Mouse (Mus musculus): Measurements from ENCODE around the gene Tsga10. TPM values are rescaled to one million over a fixed set of nuclear protein-coding genes. Genes with fewer than 3 reads are reported as not detected.
"Not testable (repeated sequence)": the region's sequence is repeated elsewhere in the genome, so short reads cannot be mapped to it uniquely, and the experiment has no call there.

The Tsga10 gene
- polyA plus RNA-seq, 1 experiment from 2014 or later, result 12.8 TPM

DNA sequence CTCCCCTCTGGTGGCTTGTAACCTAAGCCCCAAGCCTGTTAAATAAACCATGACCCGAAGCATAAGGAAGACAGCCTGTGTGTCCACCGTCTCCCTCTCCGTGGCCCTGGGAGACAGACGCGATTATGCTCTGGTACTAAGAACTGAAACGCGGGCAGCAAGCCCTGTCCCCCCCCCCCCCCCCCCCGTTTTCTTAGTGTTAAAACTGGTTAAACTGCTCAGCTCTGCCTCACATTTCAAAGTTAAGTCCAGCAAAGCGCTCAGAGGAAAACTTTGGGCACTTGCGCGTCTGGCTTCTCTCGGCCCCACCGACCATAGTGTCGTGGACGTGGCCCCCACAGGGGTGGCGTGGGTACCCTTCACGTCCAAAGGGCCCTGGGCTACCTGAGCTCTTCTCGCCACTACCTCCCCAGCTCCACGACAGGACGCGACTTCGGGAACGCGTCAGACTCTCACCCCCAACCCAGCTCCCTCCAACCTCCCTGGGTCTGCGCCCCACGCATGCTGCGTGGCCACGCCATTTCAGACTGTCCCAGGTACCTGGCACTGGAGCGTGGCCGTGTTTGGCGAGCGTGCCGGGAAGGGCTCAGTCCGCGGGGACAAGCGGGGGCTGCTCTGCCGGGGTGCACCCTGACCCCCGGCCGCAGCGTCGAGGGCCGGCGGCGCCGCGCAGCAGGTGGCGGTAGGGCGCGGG is 147.1 kb downstream of the Tsga10 start:
- 4% methylated on average over 47 of the region's 49 CpGs for WGBS
- peak; percentile 73 for ATAC-seq
- no peaks in the 10 kb centered on the region for H3K36me3 ChIP-seq (ENCODE audit: control insufficient read depth, insufficient read depth, low read length)

DNA sequence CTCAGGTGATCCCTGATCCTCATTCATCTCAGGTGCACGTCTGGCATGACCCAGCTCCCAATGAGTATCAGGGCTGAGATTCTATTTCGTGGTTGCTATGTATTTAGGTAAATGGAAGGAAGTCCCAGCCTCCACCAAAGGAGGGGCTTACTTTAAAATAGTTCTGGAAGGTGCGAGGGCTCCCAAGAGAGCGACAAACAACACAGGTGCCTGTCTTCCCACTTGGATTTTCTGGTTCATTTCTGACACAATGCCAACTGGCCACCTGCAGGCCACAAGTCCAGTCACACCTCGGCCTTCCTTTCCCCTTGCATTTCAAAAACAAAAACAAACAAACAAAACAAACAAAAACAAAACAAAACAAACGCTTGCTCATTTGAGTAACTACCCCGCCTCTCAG is 147.7 kb downstream of the Tsga10 start:
- Histone ChIP-seq H3K4me3 (ENCODE audit: low read length) (no peak overlapping the region), H3K4me2 (ENCODE audit: low read length) (no peak overlapping the region), H3K9ac (ENCODE audit: low read depth, low read length) (no peak overlapping the region), H3K36me3 (ENCODE audit: control insufficient read depth, insufficient read depth, low read length) (no peaks in the 10 kb centered on the region), H3K9me3 (ENCODE audit: control insufficient read depth, low read length) (no peaks in the 10 kb centered on the region), H3K4me1 (ENCODE audit: control insufficient read depth, insufficient read depth, low read depth, low read length) (peaks cover 4% of the 10 kb centered on the region; the same call in 1 of the 2 replicates), H3K27ac (ENCODE audit: low read depth, low read length) (no peak overlapping the region), H3K27me3 (replicated peaks; ENCODE audit: control insufficient read depth, insufficient read depth, low read length) (0 out of 2 replicates have a peak, but pooled peaks cover 2% of the 10 kb centered on the region)
- ATAC-seq, result no peak
- 51% methylated on average over 7 of the region's 7 CpGs for WGBS

More for the DNA sequence above, 147.1 kb downstream of the Tsga10 start:
- H3K27ac ChIP-seq (ENCODE audit: low read depth, low read length), result no peak overlapping the region
- H3K27me3 ChIP-seq (replicated peaks; ENCODE audit: control insufficient read depth, insufficient read depth, low read length), result 0 out of 2 replicates have a peak, but pooled peaks cover 2% of the 10 kb centered on the region
- peak overlapping the region; percentile 82 for H3K9ac ChIP-seq (ENCODE audit: low read depth, low read length)
- no peaks in the 10 kb centered on the region for H3K9me3 ChIP-seq (ENCODE audit: control insufficient read depth, low read length)
- H3K4me1 ChIP-seq (ENCODE audit: control insufficient read depth, insufficient read depth, low read depth, low read length), result peaks cover 4% of the 10 kb centered on the region; the same call in 1 of the 2 replicates
- peak overlapping the region; percentile 76 for H3K4me3 ChIP-seq (ENCODE audit: low read length)
- peak overlapping the region; percentile 96 for H3K4me2 ChIP-seq (ENCODE audit: low read length)

DNA sequence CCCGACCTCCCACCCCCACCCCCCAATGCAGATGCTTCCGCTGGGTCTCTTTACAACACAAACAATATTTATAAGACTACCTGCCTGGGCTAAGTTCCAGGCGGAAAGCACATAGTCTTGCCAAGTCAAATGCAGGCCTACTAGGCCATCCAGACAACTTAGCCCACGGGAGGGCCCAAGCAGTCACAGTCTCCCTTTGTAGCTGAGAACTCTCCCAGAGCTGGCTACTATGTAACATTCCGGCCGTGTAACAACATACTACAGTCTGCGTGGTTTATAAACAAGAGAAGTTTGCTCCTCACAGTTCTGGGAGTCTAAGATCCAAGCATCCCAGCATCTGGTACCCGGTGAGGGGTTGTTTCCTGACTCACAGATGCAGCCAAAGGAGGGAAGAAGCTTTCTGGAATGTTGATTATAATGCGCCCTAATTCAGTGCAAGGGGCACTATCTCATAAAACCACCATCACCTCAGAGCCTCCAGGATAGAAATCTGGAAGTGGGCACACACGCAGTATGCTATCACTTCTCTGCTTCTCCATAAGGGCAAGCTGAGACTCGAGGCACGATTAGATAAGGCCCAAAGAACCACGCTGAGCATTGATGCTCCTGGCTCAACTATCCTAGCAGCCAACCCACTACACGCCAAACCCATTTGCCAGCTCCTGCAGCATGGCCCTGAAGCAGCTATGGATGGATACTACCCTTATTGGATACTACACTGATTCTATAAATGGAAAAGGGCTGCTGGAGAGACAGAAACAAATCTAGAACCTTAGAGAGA is 148.6 kb downstream of the Tsga10 start:
- Histone ChIP-seq H3K27me3 (replicated peaks; ENCODE audit: control insufficient read depth, insufficient read depth, low read length) (0 out of 2 replicates have a peak, but pooled peaks cover 2% of the 10 kb centered on the region), H3K27ac (ENCODE audit: low read depth, low read length) (no peak overlapping the region), H3K36me3 (ENCODE audit: control insufficient read depth, insufficient read depth, low read length) (no peaks in the 10 kb centered on the region), H3K4me1 (ENCODE audit: control insufficient read depth, insufficient read depth, low read depth, low read length) (peaks cover 4% of the 10 kb centered on the region; the same call in 1 of the 2 replicates), H3K4me2 (ENCODE audit: low read length) (no peak overlapping the region), H3K9me3 (ENCODE audit: control insufficient read depth, low read length) (no peaks in the 10 kb centered on the region), H3K4me3 (ENCODE audit: low read length) (no peak overlapping the region), H3K9ac (ENCODE audit: low read depth, low read length) (no peak overlapping the region)
- WGBS, result 81% methylated on average over 14 of the region's 14 CpGs
- ATAC-seq, result no peak

DNA sequence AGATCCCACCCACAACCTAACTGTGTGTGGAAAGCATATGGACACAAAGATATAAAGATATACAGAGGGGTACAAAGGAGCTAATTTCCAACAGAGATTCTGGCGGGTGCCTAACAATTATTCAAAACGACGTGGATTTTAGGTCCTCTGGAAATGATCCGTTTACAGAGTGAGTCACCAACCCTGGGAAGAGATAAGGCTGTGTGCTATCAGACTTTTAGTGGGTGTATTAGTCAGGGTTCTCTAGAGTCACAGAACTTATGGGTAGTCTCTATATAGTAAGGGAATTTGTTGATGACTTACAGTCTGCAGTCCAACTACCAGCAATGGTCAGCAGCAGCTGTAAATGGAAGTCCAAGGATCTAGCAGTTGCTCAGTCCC is 153.9 kb downstream of the Tsga10 start:
- H3K36me3 ChIP-seq (ENCODE audit: control insufficient read depth, insufficient read depth, low read length); H3K9ac ChIP-seq (ENCODE audit: low read depth, low read length); H3K4me1 ChIP-seq (ENCODE audit: control insufficient read depth, insufficient read depth, low read depth, low read length); H3K9me3 ChIP-seq (ENCODE audit: control insufficient read depth, low read length); ATAC-seq; H3K27me3 ChIP-seq (replicated peaks; ENCODE audit: control insufficient read depth, insufficient read depth, low read length); H3K4me2 ChIP-seq (ENCODE audit: low read length); H3K4me3 ChIP-seq (ENCODE audit: low read length); H3K27ac ChIP-seq (ENCODE audit: low read depth, low read length): not testable (repeated sequence)
- WGBS, result 81% methylated on average over 4 of the region's 4 CpGs

DNA sequence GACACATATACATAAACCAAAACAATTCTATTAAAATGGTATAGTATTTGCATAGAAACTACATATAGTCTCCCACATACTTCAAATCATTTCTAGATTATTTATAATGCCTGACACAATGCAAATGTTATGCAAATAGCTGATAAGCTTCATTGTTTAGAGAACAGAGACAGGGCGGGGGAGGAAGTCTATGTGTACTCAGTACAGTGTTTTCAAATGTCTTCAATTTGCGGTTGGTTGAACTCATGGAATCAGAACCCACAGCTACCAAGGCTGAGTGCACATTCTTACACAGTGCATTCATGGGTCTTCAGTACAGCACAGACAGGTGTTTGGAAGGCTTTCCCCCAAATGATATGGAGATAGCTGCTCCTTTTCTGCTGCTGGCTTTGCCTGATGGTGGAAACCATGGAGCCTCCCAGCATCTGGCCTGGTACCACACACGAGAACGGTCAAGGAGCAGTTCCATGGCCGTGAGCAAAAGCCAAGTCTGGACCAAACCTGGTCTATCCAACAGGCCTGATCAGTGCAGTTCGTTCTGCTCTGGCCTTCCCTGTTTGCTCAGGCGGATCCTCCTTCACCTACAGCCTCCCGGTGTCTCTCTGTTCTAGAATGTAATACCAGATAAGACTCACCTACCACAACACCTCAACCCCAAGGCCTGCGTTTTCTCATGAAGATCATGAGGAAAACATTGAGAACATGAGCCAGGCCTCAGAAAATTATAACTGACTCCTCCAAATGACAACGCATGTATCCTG is 154.5 kb downstream of the Tsga10 start:
- Histone ChIP-seq H3K27me3 (replicated peaks; ENCODE audit: control insufficient read depth, insufficient read depth, low read length) (no peaks in the 10 kb centered on the region), H3K9ac (ENCODE audit: low read depth, low read length) (no peak overlapping the region), H3K4me3 (ENCODE audit: low read length) (no peak overlapping the region), H3K27ac (ENCODE audit: low read depth, low read length) (no peak overlapping the region), H3K4me1 (ENCODE audit: control insufficient read depth, insufficient read depth, low read depth, low read length) (no peaks in the 10 kb centered on the region), H3K4me2 (ENCODE audit: low read length) (no peak overlapping the region), H3K36me3 (ENCODE audit: control insufficient read depth, insufficient read depth, low read length) (no peaks in the 10 kb centered on the region), H3K9me3 (ENCODE audit: control insufficient read depth, low read length) (no peaks in the 10 kb centered on the region)
- 89% methylated on average over 10 of the region's 10 CpGs for WGBS
- no peak for ATAC-seq

GRCm38 (mm10) chr1:37711082-37711481 is 155.1 kb downstream of the Tsga10 start:
- no peak overlapping the region for H3K4me2 ChIP-seq (ENCODE audit: low read length)
- H3K4me3 ChIP-seq (ENCODE audit: low read length), result no peak overlapping the region
- no peaks in the 10 kb centered on the region for H3K9me3 ChIP-seq (ENCODE audit: control insufficient read depth, low read length)
- no peaks in the 10 kb centered on the region for H3K4me1 ChIP-seq (ENCODE audit: control insufficient read depth, insufficient read depth, low read depth, low read length)
- H3K9ac ChIP-seq (ENCODE audit: low read depth, low read length), result no peak overlapping the region
- no peaks in the 10 kb centered on the region for H3K27me3 ChIP-seq (replicated peaks; ENCODE audit: control insufficient read depth, insufficient read depth, low read length)
- no peaks in the 10 kb centered on the region for H3K36me3 ChIP-seq (ENCODE audit: control insufficient read depth, insufficient read depth, low read length)
- no peak for ATAC-seq
- H3K27ac ChIP-seq (ENCODE audit: low read depth, low read length), result no peak overlapping the region
- 93% methylated on average over 5 of the region's 5 CpGs for WGBS

GRCm38 (mm10) chr1:37709736-37710135 is 156.5 kb downstream of the Tsga10 start:
- no peak overlapping the region for H3K9ac ChIP-seq (ENCODE audit: low read depth, low read length)
- no peak overlapping the region for H3K4me3 ChIP-seq (ENCODE audit: low read length)
- no peak for ATAC-seq
- H3K4me1 ChIP-seq (ENCODE audit: control insufficient read depth, insufficient read depth, low read depth, low read length), result no peaks in the 10 kb centered on the region
- no peaks in the 10 kb centered on the region for H3K27me3 ChIP-seq (replicated peaks; ENCODE audit: control insufficient read depth, insufficient read depth, low read length)
- whole genome bisulfite sequencing, result 80% methylated on average over 8 of the region's 8 CpGs
- no peaks in the 10 kb centered on the region for H3K9me3 ChIP-seq (ENCODE audit: control insufficient read depth, low read length)
- H3K36me3 ChIP-seq (ENCODE audit: control insufficient read depth, insufficient read depth, low read length), result no peaks in the 10 kb centered on the region
- no peak overlapping the region for H3K4me2 ChIP-seq (ENCODE audit: low read length)
- H3K27ac ChIP-seq (ENCODE audit: low read depth, low read length), result no peak overlapping the region

DNA sequence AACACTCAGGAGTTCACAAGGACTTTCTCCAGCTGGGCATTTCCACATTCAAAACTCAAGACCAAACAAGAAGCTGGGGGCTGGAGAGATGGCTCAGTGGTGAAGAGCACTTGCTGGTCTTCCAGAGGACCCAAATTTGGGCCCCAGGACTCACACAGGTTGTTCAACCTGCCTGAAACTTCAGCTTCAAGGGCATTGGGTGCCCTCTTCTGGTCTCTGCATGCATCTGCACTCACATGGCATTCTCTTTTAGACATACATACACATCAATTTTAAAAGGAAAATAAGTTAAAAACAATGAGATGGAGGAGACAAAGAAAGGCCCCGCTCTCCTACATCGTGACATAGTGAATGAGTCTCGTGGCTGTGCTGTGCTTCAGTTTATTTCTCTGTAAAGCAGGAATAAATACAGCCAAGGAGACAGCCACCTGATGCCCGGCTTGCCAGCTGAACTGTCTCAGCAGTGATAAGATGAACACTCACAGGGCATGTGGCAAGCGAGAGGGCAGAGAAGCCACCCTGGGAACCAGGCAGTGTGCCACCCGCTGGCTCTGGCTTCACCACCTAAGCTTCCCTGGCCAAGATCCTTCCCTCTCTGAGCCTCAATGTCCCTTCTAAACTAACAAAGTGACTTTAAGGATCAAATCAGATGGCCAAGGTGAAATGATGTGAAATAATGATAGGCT is 157.8 kb downstream of the Tsga10 start:
- Histone ChIP-seq H3K9ac (ENCODE audit: low read depth, low read length) (no peak overlapping the region), H3K36me3 (ENCODE audit: control insufficient read depth, insufficient read depth, low read length) (no peaks in the 10 kb centered on the region), H3K27ac (ENCODE audit: low read depth, low read length) (no peak overlapping the region), H3K4me1 (ENCODE audit: control insufficient read depth, insufficient read depth, low read depth, low read length) (no peaks in the 10 kb centered on the region), H3K27me3 (replicated peaks; ENCODE audit: control insufficient read depth, insufficient read depth, low read length) (no peaks in the 10 kb centered on the region), H3K4me3 (ENCODE audit: low read length) (no peak overlapping the region), H3K9me3 (ENCODE audit: control insufficient read depth, low read length) (no peaks in the 10 kb centered on the region), H3K4me2 (ENCODE audit: low read length) (no peak overlapping the region)
- 87% methylated on average over 6 of the region's 6 CpGs for WGBS
- ATAC-seq, result no peak

Measured in hindbrain, embryonic 16.5 days (tissue).